Mouse (Mus musculus): ENCODE measurements at regions not wholly inside any gene's neighbourhood (a gene's known extent, or its start where the extent isn't known, plus 50 kb on each side); places are given as distances from the start of the nearest gene placed in this dataset.

DNA sequence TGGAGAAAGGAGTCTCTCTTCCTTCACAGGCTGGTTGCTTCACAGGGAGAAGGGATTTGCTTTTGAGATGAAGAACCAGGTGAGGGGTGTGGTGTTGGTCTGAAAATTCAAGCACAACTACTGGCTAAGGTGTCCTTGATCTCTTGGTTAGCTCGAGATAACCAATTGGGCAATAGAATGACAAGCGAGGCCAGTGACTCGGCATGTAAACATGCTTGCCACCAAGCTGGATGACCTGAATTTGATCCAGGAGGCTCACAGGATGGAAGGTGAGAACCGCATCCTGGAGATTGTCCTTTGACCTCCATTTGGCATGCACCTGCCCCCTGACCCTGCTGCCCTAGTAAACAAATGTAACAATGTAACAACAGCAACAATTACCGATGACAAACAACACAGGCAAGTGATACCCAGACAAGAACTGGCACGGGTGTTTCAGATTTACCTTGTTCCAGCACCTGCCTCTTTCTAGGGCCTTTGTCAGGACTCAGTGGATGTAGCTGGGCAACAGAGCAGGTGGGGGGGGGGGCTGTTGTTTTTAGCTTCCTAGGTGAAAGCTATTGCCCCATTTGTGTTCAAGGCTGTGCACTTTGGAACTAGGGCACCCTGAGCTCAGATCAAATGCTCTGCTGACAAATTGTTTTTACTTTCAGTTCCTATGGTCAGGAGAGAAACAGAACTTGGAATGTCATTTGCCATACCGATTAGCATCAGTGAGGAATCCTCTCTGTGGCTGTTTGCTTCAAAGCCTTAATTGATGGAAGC, 114.5 kb downstream of the Slc4a3 start:
- Histone ChIP-seq H3K4me1 (ENCODE audit: control insufficient read depth, insufficient read depth, insufficient read length) (no peaks in the 10 kb centered on the region), H3K27me3 (ENCODE audit: control insufficient read depth, insufficient read depth, low read length) (no peaks in the 10 kb centered on the region), H3K27ac (ENCODE audit: insufficient read depth, low read length) (no peak overlapping the region), H3K4me3 (ENCODE audit: extremely low read depth, insufficient read depth, insufficient read length) (no peak overlapping the region), H3K36me3 (ENCODE audit: control insufficient read depth, insufficient read depth, low read length) (no peaks in the 10 kb centered on the region)
- no peak for DNase-seq (ENCODE audit: low read depth in 1 of 2, low spot score in 2 of 2)
- WGBS = 80% methylated on average over 7 of the region's 7 CpGs
- TF ChIP-seq CTCF (IDR thresholded peaks at IDR 0.05; ENCODE audit: extremely low read depth, insufficient read depth, insufficient read length, insufficient replicate concordance) (no peak), POLR2A (IDR thresholded peaks at IDR 0.05; ENCODE audit: low read depth, low read length) (no peak)

DNA sequence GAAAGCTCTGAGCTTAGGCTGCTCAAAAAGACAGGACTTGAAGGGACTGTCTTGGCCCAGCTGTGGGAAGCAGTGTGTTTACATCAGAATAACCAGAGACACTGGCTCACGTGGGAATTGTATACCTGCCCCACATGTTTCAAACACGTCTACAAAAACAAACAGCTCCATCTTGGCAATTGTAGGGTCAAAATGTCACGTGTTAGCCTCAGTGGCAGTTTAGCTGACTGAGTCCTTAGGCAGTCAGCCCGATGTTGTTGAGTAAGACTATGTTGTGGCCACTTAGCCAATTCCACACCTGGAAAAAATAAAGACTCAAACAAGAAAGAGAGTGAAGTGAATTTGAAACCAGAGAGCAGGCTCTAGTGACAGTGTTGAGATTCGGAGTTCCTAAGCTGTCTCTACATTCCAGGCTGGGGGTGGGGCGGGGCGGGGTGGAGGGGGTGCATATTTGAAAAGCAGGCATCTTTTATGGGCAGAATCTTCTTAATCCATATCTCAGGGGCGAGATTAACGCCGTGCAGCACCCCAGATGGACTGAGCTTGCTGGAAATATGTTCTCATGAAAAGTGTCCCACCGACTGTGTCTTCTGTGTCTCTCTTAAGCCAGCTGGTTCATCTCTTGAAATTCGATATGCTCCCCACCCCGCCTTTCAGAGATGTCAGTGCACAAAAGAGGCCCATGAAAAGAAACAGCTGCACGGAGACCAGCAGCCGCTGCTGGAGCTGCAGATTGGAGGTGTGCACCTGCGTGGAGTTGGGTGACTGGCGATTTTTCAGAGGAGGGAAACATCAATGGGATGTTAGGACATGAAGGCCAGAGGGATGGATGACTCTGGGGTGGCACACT, 116.3 kb downstream of the Slc4a3 start:
- Histone ChIP-seq H3K4me3 (ENCODE audit: extremely low read depth, insufficient read depth, insufficient read length) (no peak overlapping the region), H3K27me3 (ENCODE audit: control insufficient read depth, insufficient read depth, low read length) (no peaks in the 10 kb centered on the region), H3K27ac (ENCODE audit: insufficient read depth, low read length) (no peak overlapping the region), H3K4me1 (ENCODE audit: control insufficient read depth, insufficient read depth, insufficient read length) (no peaks in the 10 kb centered on the region), H3K36me3 (ENCODE audit: control insufficient read depth, insufficient read depth, low read length) (no peaks in the 10 kb centered on the region)
- 53% methylated on average over 17 of the region's 17 CpGs for WGBS
- no peak for TF ChIP-seq POLR2A (IDR thresholded peaks at IDR 0.05; ENCODE audit: low read depth, low read length)
- no peak for TF ChIP-seq CTCF (IDR thresholded peaks at IDR 0.05; ENCODE audit: extremely low read depth, insufficient read depth, insufficient read length, insufficient replicate concordance)
- no peak for DNase-seq (ENCODE audit: low read depth in 1 of 2, low spot score in 2 of 2)

DNA sequence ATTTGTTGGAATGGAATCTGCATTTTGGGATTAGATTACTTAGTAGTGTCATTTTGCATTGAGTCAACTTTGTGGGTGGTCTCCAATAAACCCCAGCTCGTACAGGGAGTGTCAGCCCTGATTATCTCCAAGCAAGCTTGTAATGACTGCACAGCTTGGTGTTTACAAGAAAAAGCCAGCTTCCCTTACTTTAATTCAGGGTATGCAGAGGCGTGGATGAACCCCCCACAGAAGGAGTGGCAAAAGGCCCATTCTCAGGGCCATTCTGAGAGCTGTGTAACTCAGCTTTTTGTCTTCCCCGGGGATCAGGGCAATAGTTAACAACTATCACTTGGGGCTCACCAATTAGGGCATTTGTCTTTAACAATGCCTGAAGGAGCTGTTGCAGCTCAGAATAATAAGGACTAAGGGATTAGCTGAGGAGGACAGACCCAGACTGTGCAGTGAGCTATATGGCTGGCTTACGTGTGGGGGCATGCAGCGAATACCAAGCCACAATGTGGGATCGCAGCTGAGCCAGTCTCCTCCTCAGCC, 121.7 kb downstream of the Slc4a3 start:
- TF ChIP-seq POLR2A (IDR thresholded peaks at IDR 0.05; ENCODE audit: low read depth, low read length) (no peak), CTCF (IDR thresholded peaks at IDR 0.05; ENCODE audit: extremely low read depth, insufficient read depth, insufficient read length, insufficient replicate concordance) (no peak)
- H3K27me3 ChIP-seq (ENCODE audit: control insufficient read depth, insufficient read depth, low read length) = no peaks in the 10 kb centered on the region
- no peak overlapping the region for H3K27ac ChIP-seq (ENCODE audit: insufficient read depth, low read length)
- no peak for DNase-seq (ENCODE audit: low read depth in 1 of 2, low spot score in 2 of 2)
- no peaks in the 10 kb centered on the region for H3K4me1 ChIP-seq (ENCODE audit: control insufficient read depth, insufficient read depth, insufficient read length)
- WGBS = 79% methylated on average over 6 of the region's 6 CpGs
- no peak overlapping the region for H3K4me3 ChIP-seq (ENCODE audit: extremely low read depth, insufficient read depth, insufficient read length)
- no peaks in the 10 kb centered on the region for H3K36me3 ChIP-seq (ENCODE audit: control insufficient read depth, insufficient read depth, low read length)

GRCm38 (mm10) chr1:75676295-75676694, 130.2 kb downstream of the Slc4a3 start:
- no peaks in the 10 kb centered on the region for H3K4me1 ChIP-seq (ENCODE audit: control insufficient read depth, insufficient read depth, insufficient read length)
- no peak for DNase-seq (ENCODE audit: low read depth in 1 of 2, low spot score in 2 of 2)
- H3K27me3 ChIP-seq (ENCODE audit: control insufficient read depth, insufficient read depth, low read length) = no peaks in the 10 kb centered on the region
- 84% methylated on average over 4 of the region's 4 CpGs for WGBS
- H3K4me3 ChIP-seq (ENCODE audit: extremely low read depth, insufficient read depth, insufficient read length) = no peak overlapping the region
- TF ChIP-seq POLR2A (IDR thresholded peaks at IDR 0.05; ENCODE audit: low read depth, low read length) = no peak
- no peak for TF ChIP-seq CTCF (IDR thresholded peaks at IDR 0.05; ENCODE audit: extremely low read depth, insufficient read depth, insufficient read length, insufficient replicate concordance)
- H3K36me3 ChIP-seq (ENCODE audit: control insufficient read depth, insufficient read depth, low read length) = no peaks in the 10 kb centered on the region
- no peak overlapping the region for H3K27ac ChIP-seq (ENCODE audit: insufficient read depth, low read length)

GRCm38 (mm10) chr1:75677695-75678094, 131.6 kb downstream of the Slc4a3 start:
- 78% methylated on average over 5 of the region's 5 CpGs for WGBS
- TF ChIP-seq POLR2A (IDR thresholded peaks at IDR 0.05; ENCODE audit: low read depth, low read length) (no peak), CTCF (IDR thresholded peaks at IDR 0.05; ENCODE audit: extremely low read depth, insufficient read depth, insufficient read length, insufficient replicate concordance) (no peak)
- no peaks in the 10 kb centered on the region for H3K36me3 ChIP-seq (ENCODE audit: control insufficient read depth, insufficient read depth, low read length)
- H3K4me3 ChIP-seq (ENCODE audit: extremely low read depth, insufficient read depth, insufficient read length) = no peak overlapping the region
- H3K4me1 ChIP-seq (ENCODE audit: control insufficient read depth, insufficient read depth, insufficient read length) = no peaks in the 10 kb centered on the region
- H3K27me3 ChIP-seq (ENCODE audit: control insufficient read depth, insufficient read depth, low read length) = no peaks in the 10 kb centered on the region
- no peak overlapping the region for H3K27ac ChIP-seq (ENCODE audit: insufficient read depth, low read length)
- no peak for DNase-seq (ENCODE audit: low read depth in 1 of 2, low spot score in 2 of 2)

DNA sequence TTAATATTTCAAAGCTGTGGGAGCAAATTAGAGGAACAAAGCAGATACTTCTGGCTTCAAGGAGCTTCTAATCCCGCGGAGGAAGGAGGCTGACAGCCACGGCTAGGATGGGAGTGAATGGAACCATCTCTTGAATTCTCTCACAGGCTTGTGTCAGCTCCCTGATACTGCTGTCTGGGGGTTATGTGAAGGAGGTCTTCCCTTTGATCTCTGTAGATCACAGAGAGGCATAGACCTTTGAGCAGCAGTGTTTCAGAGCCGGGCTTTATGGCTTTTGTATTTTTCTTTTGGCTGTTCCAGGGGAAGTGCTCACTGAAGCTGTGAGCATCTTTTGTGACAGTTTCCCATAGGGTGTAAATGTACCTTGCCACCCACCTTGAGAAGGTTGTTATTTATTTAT, 132.2 kb downstream of the Slc4a3 start:
- TF ChIP-seq CTCF (IDR thresholded peaks at IDR 0.05; ENCODE audit: extremely low read depth, insufficient read depth, insufficient read length, insufficient replicate concordance) = no peak
- no peak for TF ChIP-seq POLR2A (IDR thresholded peaks at IDR 0.05; ENCODE audit: low read depth, low read length)
- no peak for DNase-seq (ENCODE audit: low read depth in 1 of 2, low spot score in 2 of 2)
- Histone ChIP-seq H3K4me3 (ENCODE audit: extremely low read depth, insufficient read depth, insufficient read length) (no peak overlapping the region), H3K27me3 (ENCODE audit: control insufficient read depth, insufficient read depth, low read length) (no peaks in the 10 kb centered on the region), H3K4me1 (ENCODE audit: control insufficient read depth, insufficient read depth, insufficient read length) (no peaks in the 10 kb centered on the region), H3K36me3 (ENCODE audit: control insufficient read depth, insufficient read depth, low read length) (no peaks in the 10 kb centered on the region), H3K27ac (ENCODE audit: insufficient read depth, low read length) (no peak overlapping the region)
- 61% methylated on average over 4 of the region's 4 CpGs for WGBS

Measured in spleen, adult 2 months (tissue).